Mouse (Mus musculus) E14TG2a.4 (cell line): ENCODE results near the gene Focad.

Experiments
- CTCF ChIP-seq: conservative IDR thresholded peaks from 2 replicates; pipeline ENCODE4 v1.5.1; 2014; ENCODE audit warnings: low read length
- NANOG ChIP-seq: IDR thresholded peaks from 2 replicates; pipeline ENCODE4 v1.6.1; 2014; ENCODE audit warnings: borderline replicate concordance, low read length, mixed read lengths
- POU5F1 ChIP-seq: IDR thresholded peaks from 2 replicates; pipeline ENCODE4 v1.6.1; 2014; ENCODE audit warnings: low read length, borderline replicate concordance

- TF ChIP-seq CTCF (no peak), POU5F1 (no peak), NANOG (no peak)
These were observed 306.5 kb downstream of the Focad start for GRCm38 (mm10) chr4:88400992-88401313.
